Mouse (Mus musculus) c-Kit-positive CD71-positive TER-119-positive erythroid progenitor cells, embryonic 14.5 days (primary cell): ENCODE results near the gene Galt.
"Not testable (repeated sequence)": the region's sequence is repeated elsewhere in the genome, so short reads cannot be mapped to it uniquely, and the experiment has no call there.

Experiments
- DNase-seq: peaks from one replicate; pipeline ENCODE4 v3.0.0-alpha.2; 2013; ENCODE audit warnings: low spot score

Gene Galt

GRCm38 (mm10) chr4:41740380-41741157 lies 14.5 kb upstream of the Galt start:
- DNase-seq = no peak

- DNase-seq = peak; percentile 93
These were observed 13.9 kb upstream of the Galt start for GRCm38 (mm10) chr4:41741158-41741560.

DNA sequence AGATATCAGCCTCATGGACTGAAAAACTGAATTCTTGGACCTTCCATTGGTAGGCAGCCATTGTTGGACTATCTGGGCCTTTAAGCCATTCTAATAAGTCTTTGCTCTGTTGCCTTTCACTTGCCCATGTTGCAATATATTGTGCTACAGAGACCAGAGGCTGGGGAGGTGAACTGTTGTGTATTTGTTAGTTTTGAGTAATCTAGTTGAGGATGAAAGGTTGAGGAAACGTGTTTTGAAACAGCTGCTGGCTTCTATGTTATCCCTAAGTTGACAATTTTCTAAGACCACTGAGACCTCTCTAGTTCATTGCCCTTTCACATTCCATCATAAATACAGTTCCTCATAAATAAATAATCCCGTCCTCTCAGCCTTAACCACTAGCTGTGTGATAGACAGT lies 10.9 kb upstream of the Galt start:
- no peak for DNase-seq

GRCm38 (mm10) chr4:41745021-41745420 lies 10.0 kb upstream of the Galt start:
- no peak for DNase-seq

DNA sequence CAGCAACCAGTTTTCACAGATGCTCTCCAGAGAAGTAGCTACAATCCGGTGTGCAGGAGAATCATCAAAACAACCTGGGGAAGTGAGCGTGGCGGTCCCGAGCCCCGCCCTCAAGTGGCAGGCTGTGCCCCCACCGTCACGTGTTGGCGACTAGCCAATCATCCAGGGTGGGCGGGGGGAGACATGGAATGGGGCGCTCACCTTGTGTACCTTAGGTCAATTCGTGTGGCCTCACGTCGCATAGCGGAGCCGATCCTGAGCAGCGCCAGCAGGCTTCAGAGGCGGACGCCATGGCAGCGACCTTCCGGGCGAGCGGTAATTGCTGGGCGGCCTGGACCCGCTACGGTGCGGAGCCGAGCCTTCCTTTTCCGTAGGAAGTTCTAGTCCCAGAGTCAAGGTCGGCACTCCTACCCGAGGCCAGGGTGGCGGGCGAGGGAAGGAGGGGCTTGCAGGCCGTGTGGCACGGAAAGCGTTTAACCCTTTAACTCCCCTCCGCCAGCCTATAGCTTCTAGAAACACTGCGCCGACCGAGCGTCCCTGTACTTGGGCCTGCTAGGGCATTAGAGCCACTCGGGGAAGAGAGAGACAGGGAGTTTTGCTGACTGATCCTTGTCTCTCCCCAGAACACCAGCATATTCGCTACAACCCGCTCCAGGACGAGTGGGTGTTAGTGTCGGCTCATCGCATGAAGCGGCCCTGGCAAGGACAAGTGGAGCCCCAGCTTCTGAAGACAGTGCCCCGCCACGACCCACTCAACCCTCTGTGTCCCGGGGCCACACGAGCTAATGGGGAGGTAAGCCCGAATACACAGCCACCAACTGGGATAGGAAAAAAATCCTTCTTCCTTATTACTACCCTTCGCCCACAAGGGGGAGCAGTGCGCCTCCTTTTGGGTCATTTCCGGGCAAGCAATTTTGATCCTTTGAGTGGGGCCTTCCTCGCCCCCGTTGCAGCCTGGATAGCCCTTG lies 594 bp downstream of the Galt start, which contains the start of gene Sigmar1:
TSS of gene Sigmar1 (minus strand) at position 820 of the 968 bp plus-strand sequence.
- DNase-seq = peak; percentile 78

DNA sequence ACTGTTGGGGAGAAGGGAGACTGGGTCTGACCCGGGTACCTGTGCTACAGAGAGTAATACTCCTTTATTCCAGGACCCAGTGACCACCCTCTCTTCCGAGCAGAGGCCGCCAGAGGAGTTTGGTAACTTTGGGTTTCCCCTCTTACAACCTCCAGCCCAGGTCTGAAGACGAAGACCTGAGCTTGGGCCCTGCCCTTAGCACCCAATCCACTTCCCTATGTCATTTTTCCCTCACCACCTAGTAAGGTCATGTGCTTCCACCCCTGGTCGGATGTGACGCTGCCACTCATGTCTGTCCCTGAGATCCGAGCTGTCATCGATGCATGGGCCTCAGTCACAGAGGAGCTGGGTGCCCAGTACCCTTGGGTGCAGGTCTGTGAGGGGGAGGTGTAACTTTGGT lies 1.4 kb downstream of the Galt start:
- no peak for DNase-seq

DNA sequence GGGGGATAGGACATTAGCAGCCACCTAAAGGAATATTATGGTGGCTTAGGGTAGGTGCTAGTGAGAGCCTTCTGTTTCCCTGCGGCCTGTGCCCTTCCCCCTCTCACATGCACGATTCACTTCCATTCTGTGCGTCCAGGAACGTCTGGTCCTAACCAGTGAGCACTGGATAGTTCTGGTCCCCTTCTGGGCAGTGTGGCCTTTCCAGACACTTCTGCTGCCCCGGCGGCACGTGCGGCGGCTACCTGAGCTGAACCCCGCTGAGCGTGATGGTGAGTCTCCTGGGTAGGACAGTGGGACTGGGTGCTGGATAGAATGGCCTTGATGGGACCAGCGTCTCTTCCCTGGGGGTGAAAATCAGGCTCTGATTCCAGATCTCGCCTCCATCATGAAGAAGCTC lies 2.3 kb downstream of the Galt start:
- no peak for DNase-seq

GRCm38 (mm10) chr4:41758021-41758420 lies 3.0 kb downstream of the Galt start:
- DNase-seq = no peak

DNA sequence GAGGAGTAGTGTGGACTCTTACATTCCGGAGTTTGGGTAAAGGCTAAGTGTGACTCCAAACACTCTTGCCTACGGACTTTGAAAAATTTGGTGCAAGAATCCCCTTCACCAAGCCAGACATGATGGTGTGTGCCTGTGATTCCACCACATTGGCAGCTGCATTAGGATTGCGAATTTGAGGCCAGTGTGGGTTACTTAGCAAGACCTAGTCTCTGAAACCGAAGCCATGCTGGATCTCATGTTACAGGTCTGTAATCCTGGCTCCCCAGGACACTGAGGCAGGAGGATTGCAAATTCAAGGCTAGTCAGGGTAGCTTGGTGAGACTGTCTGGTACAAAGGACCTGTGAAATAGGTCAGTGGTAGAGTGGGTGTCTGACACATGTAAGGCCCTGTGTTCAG lies 3.7 kb downstream of the Galt start:
- DNase-seq = no peak

GRCm38 (mm10) chr4:41759206-41759605 lies 4.2 kb downstream of the Galt start:
- DNase-seq = no peak

DNA sequence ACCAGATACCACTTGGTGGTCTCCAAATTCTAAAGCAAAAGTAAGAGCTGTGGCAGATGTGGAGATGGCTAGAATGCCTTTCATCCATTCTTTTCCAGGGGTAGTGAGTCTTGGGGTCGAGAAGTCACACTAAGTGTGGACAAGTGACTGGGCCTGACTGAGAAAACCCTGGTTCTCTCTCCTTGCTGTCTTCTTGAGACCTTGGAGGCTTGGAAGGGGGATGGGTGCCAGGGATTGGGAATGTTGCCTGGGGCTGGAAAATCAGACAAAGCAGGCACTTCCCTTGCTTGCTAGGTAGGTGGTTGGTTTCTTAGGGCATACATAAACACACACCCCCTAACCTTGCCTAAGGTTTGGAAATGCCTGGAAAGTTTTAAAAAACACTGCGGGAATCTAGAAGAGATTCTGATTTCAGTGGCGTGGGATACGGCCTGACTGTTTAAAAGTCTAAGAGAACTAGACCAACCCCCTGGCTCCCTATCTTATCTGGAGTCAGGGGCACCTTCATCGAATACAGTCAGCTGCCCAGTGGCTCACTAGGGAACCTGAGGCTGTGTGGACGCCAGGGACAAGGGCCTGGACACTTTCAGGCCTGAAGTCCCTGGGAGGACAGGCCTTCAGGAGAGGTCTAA lies 4.7 kb downstream of the Galt start:
- DNase-seq = no peak

- peak; percentile 59 for DNase-seq
These were observed 5.3 kb downstream of the Galt start for GRCm38 (mm10) chr4:41760288-41760721.

DNA sequence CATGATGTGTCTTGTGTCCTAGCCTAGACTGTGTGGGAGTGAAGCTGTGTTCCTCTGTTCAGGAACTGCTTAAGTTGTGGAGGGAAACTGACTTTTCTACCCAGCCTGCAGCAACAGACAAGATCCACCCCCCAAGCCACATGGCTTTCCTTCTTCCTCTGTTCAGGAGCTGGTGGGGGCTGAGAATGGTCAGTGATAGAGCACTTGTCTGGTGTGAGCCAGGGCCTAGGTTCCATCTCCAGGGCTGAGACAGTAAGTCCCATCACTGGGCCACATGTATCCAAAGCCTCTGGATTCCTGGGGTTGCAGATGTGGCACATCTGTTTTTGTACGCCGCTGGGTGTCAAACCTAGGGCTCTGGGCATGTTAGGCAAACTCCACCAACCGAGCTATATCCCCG lies 5.9 kb downstream of the Galt start:
- DNase-seq = no peak

GRCm38 (mm10) chr4:41761680-41762079 lies 6.7 kb downstream of the Galt start:
- DNase-seq = no peak

- no peak for DNase-seq
These were observed 7.2 kb downstream of the Galt start for GRCm38 (mm10) chr4:41762099-41762687.

- not testable (repeated sequence) for DNase-seq
These were observed 7.7 kb downstream of the Galt start for GRCm38 (mm10) chr4:41762688-41763114.

DNA sequence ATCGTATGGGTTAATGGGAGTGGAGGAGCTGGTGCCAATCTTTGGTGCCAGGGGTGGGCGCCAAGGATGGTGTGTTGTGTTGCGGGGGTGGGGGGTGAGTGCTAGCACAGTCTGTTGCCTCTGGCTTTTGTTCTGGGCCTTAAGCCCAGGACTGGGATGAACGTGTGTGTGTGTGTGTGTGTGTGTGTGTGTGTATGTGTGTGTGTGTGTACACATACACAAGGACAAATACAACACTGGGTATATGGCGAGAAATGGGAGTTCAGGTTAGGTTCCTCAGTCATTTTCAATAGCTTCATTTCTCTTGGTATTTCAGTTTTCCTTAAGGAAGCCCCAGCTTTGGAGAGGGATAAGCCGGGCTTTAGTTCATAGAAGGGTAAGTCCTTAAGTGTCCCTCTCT lies 8.1 kb downstream of the Galt start:
- DNase-seq = not testable (repeated sequence)

- not testable (repeated sequence) for DNase-seq
These were observed 12.3 kb downstream of the Galt start for GRCm38 (mm10) chr4:41767301-41767700.

GRCm38 (mm10) chr4:41772946-41773345 lies 17.9 kb downstream of the Galt start:
- DNase-seq = not testable (repeated sequence)

GRCm38 (mm10) chr4:41773502-41773901 lies 18.5 kb downstream of the Galt start:
- DNase-seq = not testable (repeated sequence)

GRCm38 (mm10) chr4:41774002-41774401 lies 19.0 kb downstream of the Galt start, which contains the start of gene Ccl27a:
Gene Ccl27a, minus strand, starts transcription at chr4:41774247.
- peak; percentile 60 for DNase-seq

- not testable (repeated sequence) for DNase-seq
These were observed 19.5 kb downstream of the Galt start for GRCm38 (mm10) chr4:41774506-41774905.
